Mouse (Mus musculus): Measurements from ENCODE around the gene Kdelc2.

- no peak for TF ChIP-seq CTCF (IDR thresholded peaks at IDR 0.05; ENCODE audit: low read depth)
- TF ChIP-seq EP300 (IDR thresholded peaks at IDR 0.05; ENCODE audit: low read depth): no peak
Observed at GRCm38 (mm10) chr9:53351899-53352298, 31.9 kb upstream of the Kdelc2 start.
